Mouse (Mus musculus): ENCODE data around the gene Mall. TPM values are rescaled to one million over a fixed set of nuclear protein-coding genes. Genes with fewer than 3 reads are reported as not detected.

Gene Mall
- polyA plus RNA-seq, 1 experiment = 5.3 TPM

- TF ChIP-seq POLR2A (IDR thresholded peaks at IDR 0.05; ENCODE audit: insufficient read depth, low read length) = no peak
- TF ChIP-seq CTCF (IDR thresholded peaks at IDR 0.05; ENCODE audit: low read depth, low read length) = no peak
- TF ChIP-seq EP300 (IDR thresholded peaks at IDR 0.05; ENCODE audit: insufficient read depth, low read depth, low read length) = no peak
Observed at GRCm38 (mm10) chr2:127760429-127761000, 30.8 kb upstream of the Mall start.

GRCm38 (mm10) chr2:127760014-127760413, 30.3 kb upstream of the Mall start:
- Histone ChIP-seq H3K27ac (ENCODE audit: insufficient read depth, low read length) (no peak overlapping the region), H3K27me3 (ENCODE audit: control insufficient read depth, insufficient read depth, low read length, poor library complexity, severe bottlenecking) (no peaks in the 10 kb centered on the region), H3K4me3 (ENCODE audit: low read depth, low read length) (no peak overlapping the region), H3K9me3 (replicated peaks; ENCODE audit: control insufficient read depth, insufficient read depth, low read length, poor library complexity, severe bottlenecking) (no peaks in the 10 kb centered on the region), H3K36me3 (ENCODE audit: control insufficient read depth, insufficient read depth, low read length, poor library complexity, severe bottlenecking) (no peaks in the 10 kb centered on the region), H3K9ac (ENCODE audit: low read depth, poor library complexity, severe bottlenecking) (no peak overlapping the region), H3K4me1 (ENCODE audit: control insufficient read depth, insufficient read depth, low read length) (no peaks in the 10 kb centered on the region)
- TF ChIP-seq POLR2A (IDR thresholded peaks at IDR 0.05; ENCODE audit: insufficient read depth, low read length) (no peak), CTCF (IDR thresholded peaks at IDR 0.05; ENCODE audit: low read depth, low read length) (no peak), EP300 (IDR thresholded peaks at IDR 0.05; ENCODE audit: insufficient read depth, low read depth, low read length) (no peak)

More at GRCm38 (mm10) chr2:127760429-127761000, 30.8 kb upstream of the Mall start:
- no peaks in the 10 kb centered on the region for H3K27me3 ChIP-seq (ENCODE audit: control insufficient read depth, insufficient read depth, low read length, poor library complexity, severe bottlenecking)
- no peaks in the 10 kb centered on the region for H3K4me1 ChIP-seq (ENCODE audit: control insufficient read depth, insufficient read depth, low read length)
- H3K9ac ChIP-seq (ENCODE audit: low read depth, poor library complexity, severe bottlenecking) = no peak overlapping the region
- H3K9me3 ChIP-seq (replicated peaks; ENCODE audit: control insufficient read depth, insufficient read depth, low read length, poor library complexity, severe bottlenecking) = no peaks in the 10 kb centered on the region
- H3K36me3 ChIP-seq (ENCODE audit: control insufficient read depth, insufficient read depth, low read length, poor library complexity, severe bottlenecking) = no peaks in the 10 kb centered on the region
- no peak overlapping the region for H3K27ac ChIP-seq (ENCODE audit: insufficient read depth, low read length)
- H3K4me3 ChIP-seq (ENCODE audit: low read depth, low read length) = no peak overlapping the region

GRCm38 (mm10) chr2:127759157-127759880, 29.6 kb upstream of the Mall start:
- Histone ChIP-seq H3K27ac (ENCODE audit: insufficient read depth, low read length) (no peak overlapping the region), H3K4me3 (ENCODE audit: low read depth, low read length) (no peak overlapping the region), H3K9ac (ENCODE audit: low read depth, poor library complexity, severe bottlenecking) (no peak overlapping the region), H3K9me3 (replicated peaks; ENCODE audit: control insufficient read depth, insufficient read depth, low read length, poor library complexity, severe bottlenecking) (no peaks in the 10 kb centered on the region), H3K4me1 (ENCODE audit: control insufficient read depth, insufficient read depth, low read length) (no peaks in the 10 kb centered on the region), H3K27me3 (ENCODE audit: control insufficient read depth, insufficient read depth, low read length, poor library complexity, severe bottlenecking) (no peaks in the 10 kb centered on the region), H3K36me3 (ENCODE audit: control insufficient read depth, insufficient read depth, low read length, poor library complexity, severe bottlenecking) (no peaks in the 10 kb centered on the region)
- TF ChIP-seq EP300 (IDR thresholded peaks at IDR 0.05; ENCODE audit: insufficient read depth, low read depth, low read length) (no peak), CTCF (IDR thresholded peaks at IDR 0.05; ENCODE audit: low read depth, low read length) (no peak)

- Histone ChIP-seq H3K9me3 (replicated peaks; ENCODE audit: control insufficient read depth, insufficient read depth, low read length, poor library complexity, severe bottlenecking) (no peaks in the 10 kb centered on the region), H3K4me1 (ENCODE audit: control insufficient read depth, insufficient read depth, low read length) (no peaks in the 10 kb centered on the region), H3K36me3 (ENCODE audit: control insufficient read depth, insufficient read depth, low read length, poor library complexity, severe bottlenecking) (no peaks in the 10 kb centered on the region), H3K9ac (ENCODE audit: low read depth, poor library complexity, severe bottlenecking) (no peak overlapping the region), H3K27me3 (ENCODE audit: control insufficient read depth, insufficient read depth, low read length, poor library complexity, severe bottlenecking) (no peaks in the 10 kb centered on the region), H3K27ac (ENCODE audit: insufficient read depth, low read length) (no peak overlapping the region), H3K4me3 (ENCODE audit: low read depth, low read length) (no peak overlapping the region)
- TF ChIP-seq POLR2A (IDR thresholded peaks at IDR 0.05; ENCODE audit: insufficient read depth, low read length) (no peak), EP300 (IDR thresholded peaks at IDR 0.05; ENCODE audit: insufficient read depth, low read depth, low read length) (no peak), CTCF (IDR thresholded peaks at IDR 0.05; ENCODE audit: low read depth, low read length) (no peak)
Observed at GRCm38 (mm10) chr2:127757171-127757570, 27.4 kb upstream of the Mall start.

DNA sequence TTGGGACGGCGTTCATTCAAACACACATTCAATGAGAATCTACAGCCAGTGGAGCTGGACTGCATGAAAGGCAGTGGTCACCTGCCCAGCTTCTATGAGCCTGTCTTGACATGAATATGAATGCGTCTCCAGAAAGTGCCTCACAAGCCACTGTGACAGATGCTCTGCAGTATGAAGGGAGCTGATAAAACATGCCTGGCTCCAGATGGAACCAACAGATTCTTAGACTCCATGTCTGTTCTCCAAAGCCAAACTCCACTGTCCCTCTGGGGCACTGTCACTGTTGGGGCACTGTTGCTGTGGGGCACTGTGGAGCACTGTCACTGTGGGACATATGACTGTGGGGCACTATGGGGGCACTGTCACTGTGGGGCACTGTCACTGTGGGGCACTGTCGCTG, 24.4 kb upstream of the Mall start:
- no peak overlapping the region for H3K4me3 ChIP-seq (ENCODE audit: low read depth, low read length)
- no peaks in the 10 kb centered on the region for H3K9me3 ChIP-seq (replicated peaks; ENCODE audit: control insufficient read depth, insufficient read depth, low read length, poor library complexity, severe bottlenecking)

More for the DNA sequence above, 24.4 kb upstream of the Mall start:
- Histone ChIP-seq H3K4me1 (ENCODE audit: control insufficient read depth, insufficient read depth, low read length) (no peaks in the 10 kb centered on the region), H3K9ac (ENCODE audit: low read depth, poor library complexity, severe bottlenecking) (no peak overlapping the region), H3K36me3 (ENCODE audit: control insufficient read depth, insufficient read depth, low read length, poor library complexity, severe bottlenecking) (no peaks in the 10 kb centered on the region), H3K27me3 (ENCODE audit: control insufficient read depth, insufficient read depth, low read length, poor library complexity, severe bottlenecking) (no peaks in the 10 kb centered on the region), H3K27ac (ENCODE audit: insufficient read depth, low read length) (no peak overlapping the region)
- TF ChIP-seq EP300 (IDR thresholded peaks at IDR 0.05; ENCODE audit: insufficient read depth, low read depth, low read length) = no peak
- no peak for TF ChIP-seq POLR2A (IDR thresholded peaks at IDR 0.05; ENCODE audit: insufficient read depth, low read length)
- no peak for TF ChIP-seq CTCF (IDR thresholded peaks at IDR 0.05; ENCODE audit: low read depth, low read length)

Data from ES-Bruce4 (cell line).